Mouse (Mus musculus): ENCODE data around the gene Olfr1141. TPM values are rescaled to one million over a fixed set of nuclear protein-coding genes. Genes with fewer than 3 reads are reported as not detected.

Olfr1141 gene
- not detected in 2 replicates for polyA plus RNA-seq (2015; fragmentation: Nextera tagmentation; extraction: Ambion mirVana)

DNA sequence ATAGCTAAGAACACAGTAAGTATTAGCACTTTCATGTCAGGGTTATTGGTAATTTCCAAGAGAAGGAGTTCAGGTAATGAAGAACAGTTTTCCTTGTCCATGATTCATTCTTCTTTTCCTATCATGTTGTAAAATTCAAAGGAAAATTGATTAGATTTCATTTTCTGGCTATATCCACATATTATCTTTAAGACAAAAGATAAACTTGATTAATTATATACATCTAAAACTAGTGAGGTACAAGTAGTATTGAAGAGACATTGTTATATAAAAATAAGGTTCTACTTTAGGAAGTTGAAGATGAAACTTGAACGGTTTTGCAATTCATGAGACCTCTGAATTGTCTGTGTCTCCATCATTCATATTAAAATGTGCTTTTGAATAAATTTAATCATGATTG, at the start of gene Olfr1141:
Gene Olfr1141, minus strand, starts transcription at position 101 of the 400 bp plus-strand sequence.
- 70% methylated on average over 1 of the region's 1 CpGs for WGBS
- Histone ChIP-seq H3K9me3 (replicated peaks) (no peaks in the 10 kb centered on the region), H3K9ac (no peak within 1 kb of the TSS), H3K27me3 (no peaks in the 10 kb centered on the region), H3K4me1 (no peaks in the 10 kb centered on the region), H3K4me3 (replicated peaks) (no peak within 1 kb of the TSS), H3K36me3 (no peaks in the 10 kb centered on the region), H3K4me2 (replicated peaks) (no peak within 1 kb of the TSS), H3K27ac (replicated peaks) (no peak within 1 kb of the TSS)
- ATAC-seq (ENCODE audit: insufficient number of reproducible peaks, low FRiP score, low TSS enrichment, low read depth), result no peak

DNA sequence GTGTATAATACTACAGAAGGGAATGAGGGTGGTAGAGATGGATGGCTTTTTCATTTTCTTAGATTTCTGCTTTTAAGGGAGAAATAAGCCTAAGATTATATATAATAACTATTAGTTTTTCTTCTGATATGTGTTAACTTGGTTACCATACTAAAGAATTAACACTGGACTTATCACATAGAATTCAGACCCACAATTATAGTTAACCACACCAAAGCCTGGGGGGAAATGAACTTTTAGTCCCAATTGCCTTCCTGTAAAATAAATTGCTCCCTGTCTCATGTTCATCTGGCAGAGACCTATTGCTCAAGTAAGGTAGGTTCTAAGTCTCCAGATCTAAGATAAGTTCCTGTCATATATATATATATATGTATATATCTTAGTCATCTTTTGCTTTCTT, 46.5 kb upstream of the Olfr1141 start, which contains the start of gene Olfr1143:
Gene Olfr1143, plus strand, starts transcription at position 301 of the 400 bp plus-strand sequence.
- Histone ChIP-seq H3K4me2 (replicated peaks) (no peak within 1 kb of the TSS), H3K9me3 (replicated peaks) (no peaks in the 10 kb centered on the region), H3K4me3 (replicated peaks) (no peak within 1 kb of the TSS), H3K9ac (no peak within 1 kb of the TSS), H3K4me1 (no peaks in the 10 kb centered on the region), H3K27me3 (no peaks in the 10 kb centered on the region), H3K27ac (replicated peaks) (no peak within 1 kb of the TSS), H3K36me3 (no peaks in the 10 kb centered on the region)
- ATAC-seq (ENCODE audit: insufficient number of reproducible peaks, low FRiP score, low TSS enrichment, low read depth), result no peak

DNA sequence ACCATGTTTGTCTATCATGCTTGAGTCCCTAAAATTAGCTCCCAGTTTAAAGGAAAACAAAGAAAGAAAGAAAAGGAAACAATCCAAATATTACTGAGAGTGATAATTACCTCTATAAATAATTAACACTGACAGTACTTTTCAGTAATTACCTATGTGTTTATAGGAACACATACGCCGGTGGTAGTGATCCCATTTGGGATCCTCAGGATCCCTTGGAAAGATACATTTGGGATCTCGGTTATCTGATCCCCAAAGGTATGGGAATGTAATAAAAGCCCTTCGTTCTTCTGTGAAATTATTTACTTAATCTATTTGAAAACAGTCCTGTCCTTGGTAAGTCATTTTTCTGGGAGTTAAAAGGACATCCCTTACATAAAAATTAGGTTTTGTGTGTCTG, 25.4 kb upstream of the Olfr1141 start, which contains the start of gene Olfr152:
Gene Olfr152, plus strand, starts transcription at position 301 of the 400 bp plus-strand sequence.
- H3K4me2 ChIP-seq (replicated peaks), result no peak within 1 kb of the TSS
- no peaks in the 10 kb centered on the region for H3K27me3 ChIP-seq
- no peak within 1 kb of the TSS for H3K4me3 ChIP-seq (replicated peaks)
- H3K27ac ChIP-seq (replicated peaks), result no peak within 1 kb of the TSS
- H3K36me3 ChIP-seq, result no peaks in the 10 kb centered on the region
- no peaks in the 10 kb centered on the region for H3K9me3 ChIP-seq (replicated peaks)
- no peak within 1 kb of the TSS for H3K9ac ChIP-seq
- 75% methylated on average over 4 of the region's 4 CpGs for WGBS
- no peaks in the 10 kb centered on the region for H3K4me1 ChIP-seq
- no peak for ATAC-seq (ENCODE audit: insufficient number of reproducible peaks, low FRiP score, low TSS enrichment, low read depth)

DNA sequence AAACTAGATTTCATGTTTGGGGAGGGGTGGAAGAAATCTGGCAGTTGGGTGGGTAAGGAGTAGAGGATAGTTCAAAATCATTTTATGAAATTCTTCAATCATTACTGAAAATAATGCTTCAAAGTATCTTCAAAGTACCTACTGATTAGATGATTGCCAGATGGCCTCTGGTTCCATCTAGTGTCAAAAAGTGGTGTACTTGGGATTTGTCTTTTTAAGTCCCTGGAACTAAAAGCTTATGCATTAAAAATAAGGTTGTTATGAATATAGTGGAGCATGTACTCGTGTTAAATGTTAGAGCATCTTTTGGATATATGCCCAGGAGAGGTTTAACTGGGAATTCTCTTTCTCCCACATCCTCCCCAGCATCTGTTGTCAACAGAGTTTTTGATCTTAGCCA, 22.4 kb upstream of the Olfr1141 start:
- Histone ChIP-seq H3K4me3 (replicated peaks) (no peak overlapping the region), H3K4me1 (no peaks in the 10 kb centered on the region), H3K27me3 (no peaks in the 10 kb centered on the region), H3K9ac (no peak overlapping the region), H3K27ac (replicated peaks) (no peak overlapping the region), H3K36me3 (no peaks in the 10 kb centered on the region), H3K4me2 (replicated peaks) (no peak overlapping the region), H3K9me3 (replicated peaks) (no peaks in the 10 kb centered on the region)
- WGBS, result 21% methylated on average over 1 of the region's 1 CpGs
- no peak for ATAC-seq (ENCODE audit: insufficient number of reproducible peaks, low FRiP score, low TSS enrichment, low read depth)

DNA sequence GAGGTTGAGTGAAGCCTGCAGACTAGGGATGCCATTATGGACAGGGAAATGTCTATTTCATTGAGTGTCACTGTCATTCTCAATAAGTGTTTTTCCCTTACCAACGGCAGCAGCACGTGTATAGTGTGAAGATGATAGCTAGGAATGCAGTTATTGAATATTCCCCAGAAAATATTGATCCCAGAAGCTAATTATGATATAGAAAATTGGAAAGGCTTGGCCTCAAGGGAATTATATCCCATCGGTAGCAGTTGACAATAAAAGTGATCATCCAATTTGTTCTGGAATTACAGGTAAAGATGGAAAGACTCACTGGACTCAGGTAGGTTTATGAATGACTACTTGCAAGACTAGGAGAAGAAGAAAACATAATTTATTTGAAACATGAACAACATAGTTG, 10.3 kb downstream of the Olfr1141 start, which contains the start of gene Olfr1140:
Gene Olfr1140, plus strand, starts transcription at position 301 of the 400 bp plus-strand sequence.
- ATAC-seq (ENCODE audit: insufficient number of reproducible peaks, low FRiP score, low TSS enrichment, low read depth), result no peak
- WGBS, result 72% methylated on average over 3 of the region's 3 CpGs
- no peaks in the 10 kb centered on the region for H3K36me3 ChIP-seq
- H3K27ac ChIP-seq (replicated peaks), result no peak within 1 kb of the TSS
- H3K4me3 ChIP-seq (replicated peaks), result no peak within 1 kb of the TSS
- H3K9ac ChIP-seq, result no peak within 1 kb of the TSS
- no peaks in the 10 kb centered on the region for H3K9me3 ChIP-seq (replicated peaks)
- H3K27me3 ChIP-seq, result no peaks in the 10 kb centered on the region
- H3K4me2 ChIP-seq (replicated peaks), result no peak within 1 kb of the TSS
- no peaks in the 10 kb centered on the region for H3K4me1 ChIP-seq

DNA sequence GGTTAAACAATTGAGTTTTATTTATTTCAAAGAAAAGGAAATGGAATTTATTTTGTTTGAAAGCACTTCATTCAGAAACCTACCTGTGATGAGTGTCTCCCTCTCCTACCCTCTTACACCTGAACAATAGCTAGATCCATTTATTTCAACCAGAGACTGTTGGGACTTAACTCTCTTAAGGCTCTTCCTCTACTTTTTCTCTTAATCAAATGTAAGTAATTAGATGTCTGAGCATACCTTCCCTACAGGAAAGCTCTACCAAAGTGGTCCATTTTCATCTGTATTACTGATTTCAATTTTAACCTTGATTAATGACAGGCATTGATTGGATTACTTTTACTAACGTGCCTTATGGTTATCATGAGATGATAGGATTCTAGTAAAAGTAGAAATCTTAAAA, 13.9 kb downstream of the Olfr1141 start, which contains the start of gene Olfr1138:
Gene Olfr1138, minus strand, starts transcription at position 101 of the 400 bp plus-strand sequence.
- ATAC-seq (ENCODE audit: insufficient number of reproducible peaks, low FRiP score, low TSS enrichment, low read depth), result no peak
- H3K4me3 ChIP-seq (replicated peaks), result no peak within 1 kb of the TSS
- no peaks in the 10 kb centered on the region for H3K4me1 ChIP-seq
- H3K27me3 ChIP-seq, result no peaks in the 10 kb centered on the region
- WGBS, result 75% methylated on average over 1 of the region's 1 CpGs
- no peaks in the 10 kb centered on the region for H3K36me3 ChIP-seq
- H3K9me3 ChIP-seq (replicated peaks), result no peaks in the 10 kb centered on the region
- H3K9ac ChIP-seq, result no peak within 1 kb of the TSS
- H3K27ac ChIP-seq (replicated peaks), result no peak within 1 kb of the TSS
- H3K4me2 ChIP-seq (replicated peaks), result no peak within 1 kb of the TSS

DNA sequence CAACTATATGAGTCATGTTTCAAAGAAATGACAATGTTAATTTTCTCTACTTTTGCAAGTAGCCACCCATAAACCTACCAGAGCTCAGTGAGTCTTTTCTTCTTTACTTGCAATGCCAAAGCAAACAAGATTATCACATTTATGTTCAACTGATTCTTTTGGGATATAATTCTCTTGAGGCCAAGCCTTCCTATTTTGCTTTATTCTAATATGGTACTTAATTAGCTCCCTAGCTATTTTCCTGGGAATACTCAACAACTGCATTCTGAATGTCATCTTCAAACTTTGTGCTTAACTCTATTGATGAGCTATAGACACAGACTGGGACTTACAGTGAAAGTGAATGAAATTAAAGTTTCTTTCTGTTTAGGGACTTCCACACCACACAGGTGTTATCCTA, 40.7 kb downstream of the Olfr1141 start, which contains the start of gene Olfr1137:
Gene Olfr1137, minus strand, starts transcription at position 101 of the 400 bp plus-strand sequence.
- Histone ChIP-seq H3K9me3 (replicated peaks) (no peaks in the 10 kb centered on the region), H3K36me3 (no peaks in the 10 kb centered on the region), H3K27ac (replicated peaks) (no peak within 1 kb of the TSS), H3K4me2 (replicated peaks) (no peak within 1 kb of the TSS), H3K4me3 (replicated peaks) (no peak within 1 kb of the TSS), H3K4me1 (no peaks in the 10 kb centered on the region), H3K27me3 (no peaks in the 10 kb centered on the region), H3K9ac (no peak within 1 kb of the TSS)
- no peak for ATAC-seq (ENCODE audit: insufficient number of reproducible peaks, low FRiP score, low TSS enrichment, low read depth)

Other genes starting within 250 kb of the Olfr1141 start
- gene Pramel6, start 247.4 kb downstream of the Olfr1141 start, polyA plus RNA-seq (2015; fragmentation: Nextera tagmentation; extraction: Ambion mirVana), result not detected in 2 replicates
- gene Olfr153, start 222.2 kb downstream of the Olfr1141 start, polyA plus RNA-seq (2015; fragmentation: Nextera tagmentation; extraction: Ambion mirVana), result not detected in 2 replicates
- gene Olfr1128, start 208.4 kb downstream of the Olfr1141 start, polyA plus RNA-seq (2015; fragmentation: Nextera tagmentation; extraction: Ambion mirVana), result not detected in 2 replicates
- gene Olfr1129, start 180.1 kb downstream of the Olfr1141 start, polyA plus RNA-seq (2015; fragmentation: Nextera tagmentation; extraction: Ambion mirVana), result 0.17 TPM in 1 of 2 replicates, not detected in the other
- not detected in 2 replicates for gene Olfr1130, start 147.8 kb downstream of the Olfr1141 start, polyA plus RNA-seq (2015; fragmentation: Nextera tagmentation; extraction: Ambion mirVana)
- gene Olfr1131, start 126.9 kb downstream of the Olfr1141 start, polyA plus RNA-seq (2015; fragmentation: Nextera tagmentation; extraction: Ambion mirVana), result not detected in 2 replicates
- gene Olfr1132, start 116.5 kb downstream of the Olfr1141 start, polyA plus RNA-seq (2015; fragmentation: Nextera tagmentation; extraction: Ambion mirVana), result not detected in 2 replicates
- gene Olfr1133, start 106.6 kb downstream of the Olfr1141 start, polyA plus RNA-seq (2015; fragmentation: Nextera tagmentation; extraction: Ambion mirVana), result 0.24 and 0.49 TPM in 2 replicates
- gene Olfr1134, start 95.5 kb downstream of the Olfr1141 start, polyA plus RNA-seq (2015; fragmentation: Nextera tagmentation; extraction: Ambion mirVana), result not detected in 2 replicates
- not detected in 2 replicates for gene Olfr1135, start 80.3 kb downstream of the Olfr1141 start, polyA plus RNA-seq (2015; fragmentation: Nextera tagmentation; extraction: Ambion mirVana)
- not detected in 2 replicates for gene Olfr1136, start 60.0 kb downstream of the Olfr1141 start, polyA plus RNA-seq (2015; fragmentation: Nextera tagmentation; extraction: Ambion mirVana)
- gene Olfr1137, start 40.8 kb downstream of the Olfr1141 start, polyA plus RNA-seq (2015; fragmentation: Nextera tagmentation; extraction: Ambion mirVana), result 0.16 TPM in 1 of 2 replicates, not detected in the other
- not detected in 2 replicates for gene Olfr1138, start 14.0 kb downstream of the Olfr1141 start, polyA plus RNA-seq (2015; fragmentation: Nextera tagmentation; extraction: Ambion mirVana)
- gene Olfr1140, start 10.2 kb downstream of the Olfr1141 start, polyA plus RNA-seq (2015; fragmentation: Nextera tagmentation; extraction: Ambion mirVana), result 0.39 TPM in 1 of 2 replicates, not detected in the other
- 0.17 TPM in 1 of 2 replicates, not detected in the other for gene Olfr152, start 25.5 kb upstream of the Olfr1141 start, polyA plus RNA-seq (2015; fragmentation: Nextera tagmentation; extraction: Ambion mirVana)
- 0.27 TPM in 1 of 2 replicates, not detected in the other for gene Olfr1143, start 46.6 kb upstream of the Olfr1141 start, polyA plus RNA-seq (2015; fragmentation: Nextera tagmentation; extraction: Ambion mirVana)
- gene Olfr1145, start 55.8 kb upstream of the Olfr1141 start, polyA plus RNA-seq (2015; fragmentation: Nextera tagmentation; extraction: Ambion mirVana), result not detected in 2 replicates
- gene Olfr1148, start 76.5 kb upstream of the Olfr1141 start, polyA plus RNA-seq (2015; fragmentation: Nextera tagmentation; extraction: Ambion mirVana), result not detected in 2 replicates
- 0.04 TPM in 1 of 2 replicates, not detected in the other for gene Olfr1150-ps1, start 90.0 kb upstream of the Olfr1141 start, polyA plus RNA-seq (2015; fragmentation: Nextera tagmentation; extraction: Ambion mirVana)
- not detected in 2 replicates for gene Olfr1151, start 101.9 kb upstream of the Olfr1141 start, polyA plus RNA-seq (2015; fragmentation: Nextera tagmentation; extraction: Ambion mirVana)
- gene Olfr1152, start 112.5 kb upstream of the Olfr1141 start, polyA plus RNA-seq (2015; fragmentation: Nextera tagmentation; extraction: Ambion mirVana), result 0.05 TPM in 1 of 2 replicates, not detected in the other
- gene Olfr1153, start 141.0 kb upstream of the Olfr1141 start, polyA plus RNA-seq (2015; fragmentation: Nextera tagmentation; extraction: Ambion mirVana), result not detected in 2 replicates
- not detected in 2 replicates for gene Olfr1154, start 151.2 kb upstream of the Olfr1141 start, polyA plus RNA-seq (2015; fragmentation: Nextera tagmentation; extraction: Ambion mirVana)
- 0.17 TPM in 1 of 2 replicates, not detected in the other for gene Olfr1155, start 191.1 kb upstream of the Olfr1141 start, polyA plus RNA-seq (2015; fragmentation: Nextera tagmentation; extraction: Ambion mirVana)
- gene Olfr1156, start 199.1 kb upstream of the Olfr1141 start, polyA plus RNA-seq (2015; fragmentation: Nextera tagmentation; extraction: Ambion mirVana), result 0.07 TPM in 1 of 2 replicates, not detected in the other
- gene Olfr1157, start 214.3 kb upstream of the Olfr1141 start, polyA plus RNA-seq (2015; fragmentation: Nextera tagmentation; extraction: Ambion mirVana), result 0.03 TPM in 1 of 2 replicates, not detected in the other
- not detected in 2 replicates for gene Olfr74, start 220.7 kb upstream of the Olfr1141 start, polyA plus RNA-seq (2015; fragmentation: Nextera tagmentation; extraction: Ambion mirVana)
- not detected in 2 replicates for gene Olfr1158, start 236.1 kb upstream of the Olfr1141 start, polyA plus RNA-seq (2015; fragmentation: Nextera tagmentation; extraction: Ambion mirVana)